Mouse (Mus musculus): ENCODE data around the gene Angptl6. TPM values are rescaled to one million over a fixed set of nuclear protein-coding genes. Genes with fewer than 3 reads are reported as not detected.

Gene Angptl6
- polyA plus RNA-seq, 1 experiment = 12.6 TPM

- Histone ChIP-seq H3K4me1 (ENCODE audit: control insufficient read depth, insufficient read depth, low read length) (no peaks in the 10 kb centered on the region), H3K27ac (ENCODE audit: insufficient read depth, low read length) (no peak overlapping the region), H3K4me3 (ENCODE audit: insufficient read depth, low read length) (no peak overlapping the region)
- TF ChIP-seq POLR2A (IDR thresholded peaks at IDR 0.05; ENCODE audit: extremely low read depth, insufficient read depth, low read length) = no peak
- TF ChIP-seq CTCF (IDR thresholded peaks at IDR 0.05; ENCODE audit: extremely low read depth, insufficient read depth, low read length) = no peak
These were observed 6.0 kb downstream of the Angptl6 start for GRCm38 (mm10) chr9:20873521-20873920.

- H3K27ac ChIP-seq (ENCODE audit: insufficient read depth, low read length) = no peak overlapping the region
- TF ChIP-seq CTCF (IDR thresholded peaks at IDR 0.05; ENCODE audit: extremely low read depth, insufficient read depth, low read length) (no peak), POLR2A (IDR thresholded peaks at IDR 0.05; ENCODE audit: extremely low read depth, insufficient read depth, low read length) (no peak)
- H3K4me1 ChIP-seq (ENCODE audit: control insufficient read depth, insufficient read depth, low read length) = no peaks in the 10 kb centered on the region
- no peak overlapping the region for H3K4me3 ChIP-seq (ENCODE audit: insufficient read depth, low read length)
These were observed 6.5 kb downstream of the Angptl6 start for GRCm38 (mm10) chr9:20872991-20873390.

GRCm38 (mm10) chr9:20870211-20871173, 9.0 kb downstream of the Angptl6 start:
- Histone ChIP-seq H3K27ac (ENCODE audit: insufficient read depth, low read length) (no peak overlapping the region), H3K4me1 (ENCODE audit: control insufficient read depth, insufficient read depth, low read length) (no peaks in the 10 kb centered on the region), H3K4me3 (ENCODE audit: insufficient read depth, low read length) (no peak overlapping the region)
- TF ChIP-seq POLR2A (IDR thresholded peaks at IDR 0.05; ENCODE audit: extremely low read depth, insufficient read depth, low read length) (no peak), CTCF (IDR thresholded peaks at IDR 0.05; ENCODE audit: extremely low read depth, insufficient read depth, low read length) (0 out of 2 replicates have a peak, but pooled peaks have one; percentile 12)

- Histone ChIP-seq H3K4me1 (ENCODE audit: control insufficient read depth, insufficient read depth, low read length) (no peaks in the 10 kb centered on the region), H3K27ac (ENCODE audit: insufficient read depth, low read length) (no peak overlapping the region), H3K4me3 (ENCODE audit: insufficient read depth, low read length) (peak overlapping the region; percentile 67)
- TF ChIP-seq POLR2A (IDR thresholded peaks at IDR 0.05; ENCODE audit: extremely low read depth, insufficient read depth, low read length) = no peak
- no peak for TF ChIP-seq CTCF (IDR thresholded peaks at IDR 0.05; ENCODE audit: extremely low read depth, insufficient read depth, low read length)
These were observed 10.3 kb downstream of the Angptl6 start for GRCm38 (mm10) chr9:20869246-20869645.

- H3K27ac ChIP-seq (ENCODE audit: insufficient read depth, low read length) = peak within 1 kb of the TSS; percentile 66
- TF ChIP-seq CTCF (IDR thresholded peaks at IDR 0.05; ENCODE audit: extremely low read depth, insufficient read depth, low read length) (no peak), POLR2A (IDR thresholded peaks at IDR 0.05; ENCODE audit: extremely low read depth, insufficient read depth, low read length) (peak; percentile 69)
- H3K4me1 ChIP-seq (ENCODE audit: control insufficient read depth, insufficient read depth, low read length) = no peaks in the 10 kb centered on the region
- H3K4me3 ChIP-seq (ENCODE audit: insufficient read depth, low read length) = peak within 1 kb of the TSS; percentile 67
These were observed 11.0 kb downstream of the Angptl6 start, which contains the start of gene A230050P20Rik for GRCm38 (mm10) chr9:20868448-20869001. TSS of gene A230050P20Rik (plus strand) at chr9:20868642.

DNA sequence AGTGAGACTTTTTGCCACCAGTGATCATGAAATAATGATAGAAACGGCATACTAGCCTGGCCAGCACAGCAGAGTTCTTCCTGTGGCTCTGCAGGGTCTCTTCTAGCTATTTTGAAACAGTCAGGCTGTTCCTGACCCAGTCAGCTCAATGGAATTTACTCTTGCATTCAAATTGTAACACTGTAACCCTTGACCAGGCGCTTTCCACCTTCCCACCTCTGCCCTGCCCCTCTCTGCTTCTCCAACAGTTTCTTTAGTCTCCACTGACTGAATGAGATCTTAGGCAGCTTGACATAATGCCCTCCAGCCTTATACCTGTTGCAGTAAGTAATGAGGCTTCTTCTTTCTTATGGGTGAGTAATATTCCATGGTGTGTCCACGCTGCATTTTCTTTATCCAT, 12.6 kb downstream of the Angptl6 start:
- no peak for TF ChIP-seq POLR2A (IDR thresholded peaks at IDR 0.05; ENCODE audit: extremely low read depth, insufficient read depth, low read length)
- no peak for TF ChIP-seq CTCF (IDR thresholded peaks at IDR 0.05; ENCODE audit: extremely low read depth, insufficient read depth, low read length)
- no peak overlapping the region for H3K27ac ChIP-seq (ENCODE audit: insufficient read depth, low read length)

DNA sequence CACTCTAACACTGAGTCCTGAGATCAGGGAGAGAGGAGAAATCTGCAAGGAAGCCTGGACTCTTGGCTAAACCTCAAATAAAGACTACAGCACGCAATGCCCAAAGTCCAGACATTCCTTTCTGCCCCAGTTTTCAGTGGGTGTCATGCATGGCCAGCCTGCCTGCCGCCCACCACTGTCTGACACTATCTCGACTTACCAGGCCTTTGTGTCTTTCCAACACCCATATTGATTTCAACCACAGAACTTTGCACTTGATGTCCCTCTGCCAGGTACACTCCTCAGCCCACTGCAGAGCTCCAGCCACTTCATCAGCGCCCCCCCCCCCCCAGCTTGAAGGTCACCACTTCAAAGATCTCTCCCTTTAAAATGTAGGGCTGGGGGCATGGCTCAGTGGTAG, 17.3 kb downstream of the Angptl6 start:
- Histone ChIP-seq H3K27ac (ENCODE audit: insufficient read depth, low read length) (no peak overlapping the region), H3K4me1 (ENCODE audit: control insufficient read depth, insufficient read depth, low read length) (no peaks in the 10 kb centered on the region), H3K4me3 (ENCODE audit: insufficient read depth, low read length) (no peak overlapping the region)
- TF ChIP-seq POLR2A (IDR thresholded peaks at IDR 0.05; ENCODE audit: extremely low read depth, insufficient read depth, low read length) (no peak), CTCF (IDR thresholded peaks at IDR 0.05; ENCODE audit: extremely low read depth, insufficient read depth, low read length) (no peak)

More for the DNA sequence above, 12.6 kb downstream of the Angptl6 start:
- no peaks in the 10 kb centered on the region for H3K4me1 ChIP-seq (ENCODE audit: control insufficient read depth, insufficient read depth, low read length)
- H3K4me3 ChIP-seq (ENCODE audit: insufficient read depth, low read length) = no peak overlapping the region

- TF ChIP-seq CTCF (IDR thresholded peaks at IDR 0.05; ENCODE audit: extremely low read depth, insufficient read depth, low read length) (peak; percentile 52), POLR2A (IDR thresholded peaks at IDR 0.05; ENCODE audit: extremely low read depth, insufficient read depth, low read length) (no peak)
- Histone ChIP-seq H3K4me1 (ENCODE audit: control insufficient read depth, insufficient read depth, low read length) (no peaks in the 10 kb centered on the region), H3K27ac (ENCODE audit: insufficient read depth, low read length) (no peak overlapping the region), H3K4me3 (ENCODE audit: insufficient read depth, low read length) (no peak overlapping the region)
These were observed 17.7 kb downstream of the Angptl6 start for GRCm38 (mm10) chr9:20861821-20862220.

DNA sequence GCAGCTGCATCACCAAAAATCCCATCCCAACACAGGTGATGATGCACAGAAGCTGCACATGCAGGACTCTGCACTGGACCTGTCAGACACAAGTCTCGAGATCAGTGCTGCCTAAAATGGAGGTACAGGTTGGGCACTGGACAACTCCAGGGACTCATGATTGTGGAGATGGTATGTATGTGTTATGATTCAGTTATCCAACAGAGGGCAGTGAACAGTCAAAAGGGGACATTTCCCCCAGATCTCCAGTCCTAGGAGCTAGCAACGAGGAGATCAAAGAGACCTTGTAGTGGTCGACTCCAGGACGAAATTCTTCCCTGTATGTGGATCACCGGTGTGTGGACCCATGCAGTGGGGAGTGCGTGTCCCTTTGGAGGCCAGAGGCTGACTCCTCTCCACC, 19.6 kb downstream of the Angptl6 start:
- no peak for TF ChIP-seq CTCF (IDR thresholded peaks at IDR 0.05; ENCODE audit: extremely low read depth, insufficient read depth, low read length)
- no peak for TF ChIP-seq POLR2A (IDR thresholded peaks at IDR 0.05; ENCODE audit: extremely low read depth, insufficient read depth, low read length)
- no peak overlapping the region for H3K27ac ChIP-seq (ENCODE audit: insufficient read depth, low read length)
- H3K4me1 ChIP-seq (ENCODE audit: control insufficient read depth, insufficient read depth, low read length) = no peaks in the 10 kb centered on the region
- H3K4me3 ChIP-seq (ENCODE audit: insufficient read depth, low read length) = no peak overlapping the region
